In the genomic region with DNA sequence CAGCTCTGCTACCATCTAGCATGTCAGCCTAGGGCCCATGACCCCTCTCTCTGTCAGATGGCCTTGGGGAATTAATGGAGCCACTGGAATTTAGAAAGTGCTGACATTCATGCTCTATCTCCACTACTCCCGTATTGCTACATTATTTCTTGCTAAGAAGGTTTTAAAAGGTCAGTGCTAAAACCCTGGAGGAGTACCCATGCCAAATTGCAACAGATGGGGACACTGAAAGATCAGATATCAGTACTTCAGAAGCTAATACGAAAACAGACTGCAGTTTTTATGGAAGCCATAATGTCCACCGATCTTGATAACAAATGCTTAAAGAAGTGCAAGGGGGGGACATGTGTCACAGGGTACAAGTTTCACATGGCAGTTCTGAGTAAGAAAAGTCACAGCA, we compare ENCODE assay signal across 17 mouse cellular contexts.
DNase-seq lines count a peak whose midpoint lies in the region; TF ChIP-seq lines count a peak whose summit lies in the region.
"Had no signal": no experiment of that assay in that cellular context is flagged by ENCODE, and none has a peak within 500 bp of the region (broad histone marks: within the 10 kb centered on the region; RNA-seq: fewer than 3 reads in every experiment).

No protein-coding gene starts in this region.

- H3K4me3 ChIP-seq in layer of hippocampus, adult 2 months, result no peak overlapping the region
- H3K4me3 ChIP-seq: embryonic facial prominence, embryonic 13.5 days; embryonic facial prominence, embryonic 15.5 days; erythroblast, embryonic 14.5 days; forebrain, embryonic 10.5 days; forebrain, embryonic 12.5 days had no signal

- peak overlapping the region; percentile 39; the same call in 1 of the 2 replicates for H3K27ac ChIP-seq in layer of hippocampus, adult 2 months
- H3K27ac ChIP-seq: embryonic facial prominence, embryonic 13.5 days; embryonic facial prominence, embryonic 15.5 days; forebrain, embryonic 10.5 days; forebrain, embryonic 12.5 days had no signal

- DNase-seq in cerebellum, adult 9-10 months, result peak; percentile 54
- DNase-seq in cerebellum, adult 9-11 months, result no peak
- DNase-seq in layer of hippocampus, adult 2 months (ENCODE audit: low spot score in 2 of 2), result no peak
- DNase-seq in layer of hippocampus, adult 8-10 months (ENCODE audit: low spot score in 2 of 2), result no peak
- no peak for DNase-seq in gastrocnemius, adult 8-10 months (ENCODE audit: low spot score in 2 of 2)
- DNase-seq: adrenal gland, adult 8-10 months; adrenal gland, postnatal 14 days; adrenal gland, postnatal 36 days; B cell, adult 2 months; cerebellum, adult 11 months; cerebellum, adult 18-20 months; cerebellum, adult 8-10 months had no signal

- TF ChIP-seq CTCF in layer of hippocampus, adult 2 months (conservative IDR thresholded peaks at IDR 0.05), result no peak
